Mouse (Mus musculus) T-helper 17 cell (primary cell): ENCODE measurements around the gene Lce1l.
"Not testable (repeated sequence)": the region's sequence is repeated elsewhere in the genome, so short reads cannot be mapped to it uniquely, and the experiment has no call there.

Source experiments
- in situ Hi-C, 2 experiments: fragments of 300-600 bp; cut with MboI, MseI; formaldehyde crosslinking; loops; 1 replicate in 1 of 2; 2 replicates in 1 of 2; pipeline ENCODE4 v1.15.1; 2025; ENCODE audit warnings: high pct_unique_total_duplicates in 2 of 2

Gene Lce1l

DNA sequence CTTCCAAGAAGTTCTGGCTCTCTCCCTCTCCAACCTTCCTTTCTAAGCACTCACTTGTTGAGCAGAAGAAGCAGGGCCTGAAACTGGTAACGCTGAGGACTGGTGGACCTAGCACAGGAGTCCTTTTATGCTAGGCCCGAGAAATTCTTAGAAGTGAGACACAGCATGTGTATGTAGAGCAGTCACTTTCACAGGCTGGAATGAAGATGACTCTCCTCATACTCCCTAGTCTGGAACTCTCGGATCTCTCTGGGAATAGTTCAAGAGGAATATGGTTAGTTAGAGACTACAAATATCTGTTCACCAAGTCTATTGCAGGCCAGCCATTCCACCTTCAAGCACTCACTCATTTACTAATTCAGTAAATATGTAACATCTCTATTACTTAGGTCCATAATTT is at the start of gene Lce1l:
Gene Lce1l, minus strand, starts transcription at position 101 of the 400 bp plus-strand sequence.
- in situ Hi-C loops, result no loop called here

DNA sequence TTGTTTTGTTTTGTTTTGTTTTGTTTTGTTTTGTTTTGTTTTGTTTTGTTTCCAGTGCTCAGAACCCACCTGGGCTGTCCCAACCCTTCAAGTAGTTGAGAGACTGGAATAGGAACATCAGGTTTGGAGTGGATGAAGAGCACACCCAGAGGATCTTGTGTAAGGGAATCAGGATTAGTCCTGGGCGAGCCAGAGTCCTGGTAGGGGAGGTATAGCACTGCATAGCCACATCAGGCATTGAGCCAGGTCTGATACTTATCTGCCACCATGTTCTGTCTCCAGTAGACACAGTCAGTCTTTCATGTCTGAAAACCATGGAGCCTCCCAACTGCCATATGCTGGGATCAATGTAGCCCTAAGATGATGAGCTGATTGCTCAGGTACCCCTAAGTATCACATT is 43.4 kb upstream of the Lce1l start:
- in situ Hi-C loops, result no loop called here

DNA sequence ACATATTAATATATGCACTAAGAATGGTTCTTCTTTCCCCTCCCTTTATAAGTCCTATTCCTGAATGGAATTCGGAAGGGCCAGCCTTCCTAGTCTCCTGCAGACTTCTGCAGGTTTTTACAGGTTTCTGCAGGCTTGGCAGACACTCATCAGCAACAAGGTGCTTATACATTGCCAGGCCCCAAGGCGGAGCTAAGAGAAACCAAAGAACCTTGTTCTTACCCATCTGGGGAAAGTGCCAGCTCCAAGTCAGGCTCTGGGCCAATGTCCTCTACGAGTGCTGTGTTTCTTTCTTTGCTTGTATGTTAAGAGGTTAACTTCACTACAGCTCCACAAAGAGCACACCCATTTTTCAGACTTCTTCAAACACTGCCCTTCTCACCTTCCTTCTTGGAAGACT is 43.0 kb upstream of the Lce1l start:
- in situ Hi-C loops, result no loop called here

DNA sequence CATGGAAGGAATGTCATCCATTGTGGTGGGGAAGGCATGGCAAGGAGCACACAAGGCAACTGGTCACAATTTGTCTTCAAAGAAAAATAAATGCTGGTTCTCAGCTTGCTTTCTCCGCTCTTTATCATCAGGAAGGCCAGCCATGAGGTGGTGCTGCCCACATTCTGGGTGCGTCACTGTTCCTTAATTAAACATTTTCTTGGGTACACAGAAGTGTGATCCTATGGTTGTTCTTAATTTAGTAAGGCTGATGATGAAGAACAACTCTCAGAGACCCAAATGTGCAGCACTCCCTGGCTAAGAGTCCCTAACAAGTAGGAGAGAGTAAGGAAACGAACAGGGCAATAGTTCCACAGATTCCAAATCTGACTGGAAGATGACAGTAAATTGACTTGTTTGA is 23.1 kb upstream of the Lce1l start:
- in situ Hi-C loops, result no loop called here

DNA sequence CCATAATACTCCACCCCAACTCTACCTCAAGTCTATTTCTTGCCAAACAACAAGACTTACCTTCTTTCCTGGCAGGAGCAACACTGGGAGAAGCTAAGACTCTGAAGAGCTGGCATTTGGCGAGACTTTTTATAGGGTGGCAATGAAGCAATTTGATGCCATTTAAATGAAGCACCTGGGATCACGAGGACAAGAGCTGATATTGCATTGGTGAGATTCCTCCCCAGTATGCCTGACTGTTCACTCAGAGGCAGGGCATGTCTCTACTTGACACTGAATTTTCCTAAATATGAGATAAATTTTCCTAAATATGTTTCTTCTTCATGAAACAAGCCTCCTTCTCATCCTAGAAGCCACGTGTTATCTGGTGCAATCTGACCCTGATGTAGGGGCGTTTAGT is 19.0 kb upstream of the Lce1l start, which contains the start of gene 2310050C09Rik:
Gene 2310050C09Rik, minus strand, starts transcription at position 101 of the 400 bp plus-strand sequence.
- in situ Hi-C loops, result no loop called here

DNA sequence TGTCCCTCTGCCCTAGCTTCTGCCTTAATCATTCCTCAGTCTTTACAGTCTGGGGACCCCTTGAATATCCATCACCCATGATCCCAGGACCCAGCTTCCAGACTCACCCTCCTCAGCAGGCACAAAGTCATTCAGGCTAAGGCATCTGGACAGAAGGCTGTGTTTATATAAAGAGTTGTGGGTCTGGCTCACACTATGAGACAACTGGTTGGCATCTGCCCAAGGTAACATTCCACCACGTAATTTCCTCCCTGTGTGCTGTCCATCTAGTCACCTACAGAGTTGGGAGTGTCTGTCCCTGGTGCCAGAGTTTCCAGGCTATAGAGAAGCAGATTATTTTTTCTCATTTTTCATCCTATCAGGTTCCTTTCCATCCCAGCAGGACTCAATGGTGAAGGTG is 24.0 kb downstream of the Lce1l start, which contains the start of gene Kprp:
Gene Kprp, minus strand, starts transcription at position 140 of the 400 bp plus-strand sequence.
- in situ Hi-C loops, result no loop called here

- in situ Hi-C loops, result no loop called here
Measured at GRCm38 (mm10) chr3:92825808-92826207, 25.3 kb downstream of the Lce1l start.

DNA sequence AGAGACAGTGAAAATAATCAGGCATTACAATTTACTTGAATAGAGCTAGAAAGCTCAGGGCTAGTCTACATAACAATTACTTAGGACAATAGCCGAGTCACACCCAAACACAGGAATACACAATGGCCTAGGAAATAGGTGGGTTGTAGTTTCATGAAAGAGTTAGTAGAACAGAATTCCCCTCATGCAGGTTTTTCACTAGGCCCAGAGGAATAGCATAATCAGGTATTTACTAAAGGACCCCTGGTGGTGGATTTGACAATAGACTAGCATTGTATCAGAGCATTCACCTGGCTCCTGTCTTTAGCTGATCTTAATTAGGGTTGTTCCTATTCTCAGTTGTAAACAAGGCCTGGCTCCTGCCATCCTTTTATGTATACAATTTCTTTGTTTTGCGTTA is 35.0 kb downstream of the Lce1l start:
- in situ Hi-C loops, result not testable (repeated sequence)

GRCm38 (mm10) chr3:92815581-92815980 is 35.5 kb downstream of the Lce1l start:
- in situ Hi-C loops, result no loop called here

DNA sequence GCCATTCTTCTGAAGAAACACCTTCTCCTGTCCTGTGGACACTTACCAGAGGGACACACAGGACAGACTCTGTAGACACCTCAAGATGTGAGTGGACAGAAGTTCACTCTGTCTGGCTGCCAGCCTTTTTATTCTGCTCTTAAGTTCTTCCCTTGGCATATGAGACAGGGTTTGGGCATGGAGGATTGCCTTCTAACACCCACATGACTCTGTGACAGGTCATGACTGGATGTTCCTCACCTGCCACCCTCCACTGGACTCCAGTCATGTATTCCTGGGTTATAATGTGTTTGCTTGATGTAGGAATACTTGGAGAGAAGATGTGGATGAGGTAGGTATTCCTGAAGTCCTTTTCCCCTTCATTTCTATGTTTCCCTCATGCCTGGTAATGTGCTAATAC is 43.3 kb downstream of the Lce1l start, which contains the start of gene Lce1k:
Gene Lce1k, minus strand, starts transcription at position 101 of the 400 bp plus-strand sequence.
- in situ Hi-C loops, result no loop called here
